Mouse (Mus musculus) olfactory bulb, adult 2 months (tissue): ENCODE data around the gene Med13l. TPM values are rescaled to one million over a fixed set of nuclear protein-coding genes. Genes with fewer than 3 reads are reported as not detected.

Experiments used
- H3K27ac ChIP-seq: fragments of 200-500 bp; 2 replicates; pipeline ENCODE4 v1.5.1; 2012; ENCODE audit warnings: low read depth, low read length; ENCODE audit not compliant: insufficient read depth
- H3K4me1 ChIP-seq: fragments of 200-500 bp; 2 replicates; pipeline ENCODE4 v1.6.1; 2012; ENCODE audit warnings: low read length; ENCODE audit not compliant: control insufficient read depth, insufficient read depth
- H3K4me3 ChIP-seq: fragments of 200-500 bp; 2 replicates; pipeline ENCODE4 v1.5.1; 2012; ENCODE audit warnings: mild to moderate bottlenecking, low read depth, low read length, moderate library complexity; ENCODE audit not compliant: insufficient read depth
- CTCF ChIP-seq: fragments of 200-500 bp; IDR thresholded peaks from 2 replicates; pipeline ENCODE4 v1.5.1; 2012; ENCODE audit warnings: low read depth, mild to moderate bottlenecking, low read length, moderate library complexity; ENCODE audit not compliant: insufficient read depth
- POLR2A ChIP-seq: fragments of 200-500 bp; IDR thresholded peaks from 2 replicates; pipeline ENCODE4 v1.6.1; 2012; ENCODE audit warnings: mild to moderate bottlenecking, low read depth, low read length, moderate library complexity; ENCODE audit not compliant: insufficient read depth
- WGBS: fragments of 180-500 bp; shearing (Covaris S2); methylation state at CpG from one replicate; pipeline ENCODE4 v1.1.7; 2018; 5-methylcytosine and 5-hydroxymethylcytosine counted together
- polyA plus RNA-seq: library from polyadenylated mRNA; stranded (reverse); fragments of >200 nt; gene quantifications from 2 replicates; pipeline ENCODE4 v1.2.4, GENCODE M21; 2012; ENCODE audit warnings: low replicate concordance; ENCODE audit not compliant: missing spikeins, insufficient read depth, insufficient read length

Gene Med13l
- polyA plus RNA-seq, 1 experiment: not detected

DNA sequence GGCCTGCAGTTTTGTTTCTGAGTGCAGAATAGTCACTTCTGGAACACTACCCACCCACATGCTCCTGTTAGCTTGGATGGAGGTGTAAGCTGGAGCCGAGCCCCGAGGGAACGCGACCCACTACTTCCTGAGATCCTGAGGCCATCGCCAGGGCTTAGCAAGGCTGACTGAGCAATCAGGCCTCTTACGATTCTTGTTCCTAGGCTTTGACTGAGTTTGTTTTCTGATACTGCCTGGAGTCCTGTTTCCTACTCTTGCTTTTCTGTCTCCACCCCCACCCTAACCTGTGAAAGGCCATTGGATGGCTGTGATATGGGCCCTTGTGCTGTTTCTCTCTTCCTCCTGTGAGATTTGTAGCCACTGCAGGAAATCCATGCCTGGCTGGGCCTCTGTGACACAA is 3.1 kb downstream of the Med13l start:
- no peak overlapping the region for H3K27ac ChIP-seq
- 41% methylated on average over 6 of the region's 6 CpGs for whole genome bisulfite sequencing
- H3K4me1 ChIP-seq: peaks cover 11% of the 10 kb centered on the region
- TF ChIP-seq CTCF: no peak
- no peak for TF ChIP-seq POLR2A
- H3K4me3 ChIP-seq: no peak overlapping the region

DNA sequence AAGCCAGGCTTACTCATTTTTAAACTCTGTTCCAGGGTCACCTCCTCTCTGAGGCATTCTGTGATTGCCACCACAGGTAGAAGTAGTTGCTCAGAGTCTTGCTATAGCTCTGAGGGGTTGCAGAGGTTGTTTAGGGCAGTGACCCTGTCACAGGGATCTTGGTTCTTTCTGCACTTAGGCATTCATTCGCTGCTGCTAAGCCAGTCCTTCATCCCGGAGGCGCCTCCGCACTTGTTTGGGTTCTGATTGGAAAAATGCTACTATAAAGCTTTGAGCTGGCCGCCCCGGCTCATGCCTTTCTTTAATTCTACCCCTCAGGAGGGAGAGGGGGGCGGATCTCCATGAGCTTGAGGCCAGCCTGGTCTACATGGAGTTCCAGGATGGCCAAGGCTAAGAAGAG is 6.9 kb downstream of the Med13l start:
- peaks cover 26% of the 10 kb centered on the region for H3K4me1 ChIP-seq
- no peak overlapping the region for H3K27ac ChIP-seq
- no peak overlapping the region for H3K4me3 ChIP-seq
- WGBS: 33% methylated on average over 7 of the region's 7 CpGs
- no peak for TF ChIP-seq POLR2A
- no peak for TF ChIP-seq CTCF

DNA sequence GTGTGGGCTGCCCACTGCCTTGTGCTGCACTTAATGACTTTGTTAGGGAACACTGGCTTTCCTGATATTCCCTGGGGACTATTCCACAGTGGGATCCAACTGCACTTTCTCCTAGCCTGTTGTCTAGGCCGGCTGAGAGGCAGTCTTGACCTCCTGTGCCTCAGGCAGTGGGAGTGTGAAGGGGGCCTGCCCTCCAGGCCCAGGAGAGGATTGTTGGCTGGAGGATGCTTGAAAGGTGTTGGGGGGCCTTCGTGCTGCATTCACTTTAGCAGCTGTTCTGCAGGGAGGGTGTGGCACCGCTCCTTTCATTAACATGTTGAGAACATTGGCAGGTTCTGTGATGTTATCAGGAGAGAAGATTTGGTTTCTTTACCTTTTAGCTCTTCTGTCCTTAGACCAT is 8.5 kb downstream of the Med13l start:
- Histone ChIP-seq H3K27ac (no peak overlapping the region), H3K4me1 (peaks cover 23% of the 10 kb centered on the region), H3K4me3 (no peak overlapping the region)
- TF ChIP-seq POLR2A (no peak), CTCF (no peak)
- 82% methylated on average over 3 of the region's 3 CpGs for WGBS

DNA sequence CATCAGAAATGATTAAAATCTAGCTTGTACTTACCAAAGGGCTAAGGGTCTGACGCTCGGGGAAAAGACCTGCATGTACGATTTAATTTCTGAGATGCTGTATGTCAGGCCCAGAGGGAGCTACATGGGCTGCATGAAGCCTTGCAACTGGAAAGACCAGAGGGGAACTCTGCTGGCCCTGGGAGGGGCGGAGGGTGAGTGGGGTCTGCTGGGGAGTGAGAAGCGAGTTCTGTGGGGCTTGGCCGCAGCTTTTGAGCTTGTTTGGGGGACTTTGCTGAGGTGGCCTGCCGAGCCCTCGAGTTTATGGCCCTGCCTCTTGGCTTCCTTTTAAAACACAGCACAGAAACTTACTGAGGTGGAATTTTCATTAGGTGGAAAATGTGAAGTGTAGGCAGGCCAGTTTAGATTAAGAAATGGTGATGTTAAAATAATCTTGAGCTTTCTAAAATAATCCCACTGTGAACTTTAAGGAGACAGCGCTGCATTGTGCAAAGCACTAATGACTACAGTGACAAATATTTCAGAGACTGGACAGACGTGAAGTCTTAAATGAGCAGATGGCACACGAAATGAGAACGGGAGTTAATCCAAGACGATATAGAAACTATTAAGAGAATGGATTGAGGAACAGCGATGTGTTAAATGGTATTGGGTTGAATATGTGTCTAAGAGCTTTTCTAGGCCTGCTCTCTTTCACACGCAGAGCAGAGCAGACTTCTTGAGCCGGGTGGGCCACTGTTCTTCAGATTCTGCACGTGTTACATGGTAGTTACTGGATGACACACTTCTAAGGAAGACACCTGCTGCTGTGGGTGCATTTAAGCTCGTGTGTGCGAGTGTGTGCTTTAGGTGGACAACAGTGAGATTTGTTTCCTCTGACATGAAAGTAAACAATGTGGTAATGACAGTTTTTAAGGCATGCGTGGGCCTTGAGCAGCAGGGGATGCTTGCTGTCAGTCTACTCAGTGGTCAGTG is 9.4 kb downstream of the Med13l start:
- Histone ChIP-seq H3K27ac (no peak overlapping the region), H3K4me1 (peaks cover 31% of the 10 kb centered on the region), H3K4me3 (no peak overlapping the region)
- 61% methylated on average over 20 of the region's 20 CpGs for WGBS
- TF ChIP-seq POLR2A (no peak), CTCF (no peak)

DNA sequence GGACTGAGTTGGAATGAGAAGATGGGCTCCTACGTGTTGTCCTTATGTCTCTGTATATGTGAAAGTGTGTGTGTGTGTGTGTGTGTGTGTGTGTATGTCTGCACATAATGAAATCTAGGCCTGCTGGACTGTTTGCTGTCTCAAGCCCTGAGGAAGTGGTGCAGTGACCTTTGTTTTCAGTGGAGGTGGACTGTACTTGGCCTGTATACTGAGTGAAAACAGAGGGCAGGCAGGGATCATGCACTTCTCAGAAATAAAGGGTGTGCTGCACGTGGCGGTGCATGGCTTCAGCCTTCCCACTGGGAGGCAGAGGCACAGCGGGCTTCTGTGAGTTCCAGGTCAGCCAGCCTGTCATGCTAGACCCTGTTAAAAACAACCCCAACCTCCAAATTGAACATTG is 11.0 kb downstream of the Med13l start:
- no peak for TF ChIP-seq POLR2A
- no peak for TF ChIP-seq CTCF
- WGBS: 67% methylated on average over 4 of the region's 4 CpGs
- H3K4me3 ChIP-seq: no peak overlapping the region
- no peak overlapping the region for H3K27ac ChIP-seq
- H3K4me1 ChIP-seq: peaks cover 39% of the 10 kb centered on the region

- Histone ChIP-seq H3K4me1 (peaks cover 34% of the 10 kb centered on the region), H3K27ac (no peak overlapping the region), H3K4me3 (no peak overlapping the region)
- TF ChIP-seq CTCF (no peak), POLR2A (no peak)
- WGBS: 55% methylated on average over 3 of the region's 3 CpGs
Observed at GRCm38 (mm10) chr5:118574236-118574635, 13.8 kb downstream of the Med13l start.

DNA sequence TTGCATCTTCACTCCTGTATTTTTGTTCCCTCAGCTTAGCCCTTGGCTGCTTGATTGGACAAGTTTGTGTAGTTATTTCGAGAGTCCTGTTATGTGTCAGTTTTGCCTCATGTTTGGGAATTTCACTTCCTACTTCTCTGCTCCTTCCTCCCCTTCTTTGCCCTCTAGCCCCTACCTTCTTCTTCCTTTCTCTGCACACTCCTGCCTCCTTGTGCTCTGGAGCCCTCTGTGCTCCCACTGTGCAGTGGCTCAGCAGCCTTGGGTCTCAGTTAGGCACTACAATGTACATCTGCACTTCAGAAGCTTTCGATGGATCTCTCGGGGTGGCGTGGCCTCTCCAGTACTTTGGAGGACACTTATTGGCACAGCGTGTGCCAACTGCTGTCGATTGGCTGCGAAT is 14.5 kb downstream of the Med13l start:
- Histone ChIP-seq H3K4me3 (no peak overlapping the region), H3K27ac (no peak overlapping the region), H3K4me1 (peaks cover 33% of the 10 kb centered on the region)
- WGBS: 71% methylated on average over 7 of the region's 7 CpGs
- TF ChIP-seq CTCF: no peak
- no peak for TF ChIP-seq POLR2A

DNA sequence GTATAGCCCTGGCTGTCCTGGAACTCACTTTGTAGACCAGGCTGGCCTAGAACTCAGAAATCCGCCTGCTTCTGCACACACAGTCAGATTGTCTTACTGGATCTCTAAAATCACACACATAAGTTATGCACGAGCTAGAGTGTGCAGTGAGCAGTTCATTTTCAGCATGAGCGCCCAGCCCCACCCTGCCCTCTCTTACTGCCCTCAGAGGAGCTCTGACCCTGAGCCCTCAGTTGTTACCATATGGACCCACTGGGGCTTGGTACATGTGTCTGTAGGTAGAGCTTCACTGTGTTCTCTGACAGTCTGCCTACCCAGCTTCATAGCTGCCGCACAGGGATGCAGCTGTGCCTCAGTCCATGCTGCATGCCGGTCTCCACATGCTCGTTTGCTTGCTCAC is 15.4 kb downstream of the Med13l start:
- Histone ChIP-seq H3K4me3 (no peak overlapping the region), H3K4me1 (peaks cover 27% of the 10 kb centered on the region), H3K27ac (no peak overlapping the region)
- WGBS: 72% methylated on average over 6 of the region's 6 CpGs
- TF ChIP-seq CTCF (no peak), POLR2A (no peak)

DNA sequence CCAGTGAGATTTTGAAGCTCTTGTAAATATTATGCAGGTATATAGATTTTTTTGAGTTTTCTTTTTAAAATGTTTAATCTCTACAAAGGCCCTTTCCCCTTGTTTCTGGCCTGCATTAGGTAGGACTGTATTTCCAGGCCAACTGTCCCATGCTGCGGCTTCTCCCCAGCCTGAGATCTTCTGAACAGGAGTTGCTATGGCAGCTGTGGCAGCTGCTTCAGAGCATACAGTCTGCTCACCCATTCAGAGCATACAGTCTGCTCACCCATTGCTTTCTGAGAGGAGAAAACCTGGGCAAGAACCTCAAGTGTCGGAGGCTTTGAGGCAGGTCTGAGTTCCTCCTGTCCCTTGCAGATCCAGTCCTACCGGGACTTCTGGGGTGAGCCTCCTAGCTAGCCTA is 16.3 kb downstream of the Med13l start:
- Histone ChIP-seq H3K27ac (no peak overlapping the region), H3K4me1 (peaks cover 24% of the 10 kb centered on the region), H3K4me3 (no peak overlapping the region)
- 31% methylated on average over 3 of the region's 3 CpGs for WGBS
- TF ChIP-seq CTCF (no peak), POLR2A (no peak)
